Mouse (Mus musculus) heart, postnatal 14 days (tissue): ENCODE results near the gene Slc9a1. TPM values are rescaled to one million over a fixed set of nuclear protein-coding genes. Genes with fewer than 3 reads are reported as not detected.
A peak's percentile ranks its signal among the peaks of the same experiment; 100 is the strongest.

ENCODE experiments used
- DNase-seq, 2 experiments: peaks; one replicate each; pipeline ENCODE4 v3.0.0; 2021 to 2022
- intact Hi-C: fragments of 180-260 bp; cut with DNase I; formaldehyde crosslinking; loops from one replicate; pipeline ENCODE4 v1.15.1; 2025
- total RNA-seq, 2 experiments: library from RNA; stranded (reverse); gene quantifications; 2 replicates each; pipeline ENCODE4 v1.2.3; 2021

Slc9a1 gene
- total RNA-seq, 2 experiments from 2014 or later: 21.2 to 22.9 TPM

- DNase-seq: no peak
- intact Hi-C loops: no loop called here
Observed at GRCm38 (mm10) chr4:133397961-133398360, 28.5 kb downstream of the Slc9a1 start.

DNA sequence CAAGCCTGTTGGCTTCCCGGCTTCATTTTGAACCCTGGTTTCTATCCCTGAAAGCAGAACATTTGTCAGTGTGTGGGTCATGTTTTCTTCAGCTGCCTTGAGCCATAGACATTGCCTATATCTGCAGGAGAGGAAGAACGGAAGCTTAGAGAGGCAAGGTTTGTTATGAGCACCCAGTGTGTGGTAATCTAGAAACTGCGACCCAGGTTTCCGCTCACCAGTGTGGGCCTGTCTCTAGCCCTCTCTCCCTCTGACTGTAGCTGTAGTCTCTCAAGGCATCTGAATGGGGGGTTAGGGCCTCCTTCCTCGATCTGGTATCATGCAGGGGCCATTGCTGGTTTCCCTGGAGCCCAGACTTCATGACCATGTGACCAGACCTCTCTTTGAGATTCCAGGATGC, 29.1 kb downstream of the Slc9a1 start:
- no peak for DNase-seq
- intact Hi-C loops: no loop called here

DNA sequence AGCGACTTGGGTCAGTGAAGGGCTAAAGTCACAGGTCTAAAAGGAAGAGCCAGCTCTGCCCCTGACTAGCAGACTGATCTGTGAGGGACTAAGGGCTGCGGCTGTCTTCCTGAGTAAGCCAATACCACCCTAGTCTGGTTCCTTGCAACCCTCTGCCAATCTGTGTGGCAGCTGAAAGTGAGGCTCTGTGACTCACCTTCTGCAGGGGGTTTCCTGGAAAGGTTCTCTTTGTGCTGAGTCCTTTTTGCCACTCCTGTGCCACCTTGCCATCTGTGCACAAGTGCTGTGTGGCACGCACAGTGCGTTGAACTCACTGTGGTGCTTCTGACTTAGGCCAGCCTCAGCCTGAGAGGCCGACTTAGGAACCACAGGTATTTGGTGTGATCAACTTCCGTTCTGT, 30.0 kb downstream of the Slc9a1 start:
- no peak for DNase-seq
- intact Hi-C loops: no loop called here

DNA sequence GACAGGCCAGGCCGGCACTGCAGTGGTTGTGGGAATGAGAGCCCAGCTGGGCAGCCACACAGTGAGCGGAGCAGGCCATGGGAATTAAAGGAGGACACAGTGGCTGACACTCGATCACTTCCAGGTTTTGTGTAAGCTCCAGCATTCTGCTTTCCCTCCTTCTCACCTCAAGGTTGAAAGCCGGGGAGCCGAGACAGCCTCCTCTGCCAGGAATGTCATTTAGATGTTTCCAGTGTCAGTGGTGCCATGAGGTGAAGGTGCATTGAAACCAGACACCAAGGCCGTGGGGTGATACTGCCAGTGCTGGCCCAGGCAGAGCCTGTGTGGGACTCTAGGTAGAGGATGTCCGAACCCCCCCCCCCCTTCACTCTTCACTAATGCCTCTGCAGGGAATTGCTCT, 30.6 kb downstream of the Slc9a1 start:
- intact Hi-C loops: no loop called here
- no peak for DNase-seq

DNA sequence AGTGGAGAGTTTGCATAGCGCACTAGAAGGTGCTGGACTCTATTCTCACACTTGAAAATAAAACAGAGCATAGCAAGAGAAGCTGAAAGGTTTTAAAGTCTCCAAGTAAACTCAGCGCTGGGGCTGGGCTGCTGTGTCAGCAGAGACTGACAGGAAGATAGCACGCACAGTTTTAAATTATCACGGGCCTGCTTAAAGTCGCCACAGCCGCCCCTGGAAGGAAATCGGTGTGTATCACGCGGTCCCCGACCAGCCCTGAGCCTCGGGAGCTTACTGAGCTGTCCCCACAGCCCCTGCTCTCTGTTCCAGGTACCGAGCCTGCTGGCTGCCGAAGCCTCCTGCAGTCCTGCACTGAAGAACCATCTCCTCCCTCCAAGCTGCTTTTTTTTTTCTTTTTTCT, 32.5 kb downstream of the Slc9a1 start:
- no peak for DNase-seq
- intact Hi-C loops: no loop called here

DNA sequence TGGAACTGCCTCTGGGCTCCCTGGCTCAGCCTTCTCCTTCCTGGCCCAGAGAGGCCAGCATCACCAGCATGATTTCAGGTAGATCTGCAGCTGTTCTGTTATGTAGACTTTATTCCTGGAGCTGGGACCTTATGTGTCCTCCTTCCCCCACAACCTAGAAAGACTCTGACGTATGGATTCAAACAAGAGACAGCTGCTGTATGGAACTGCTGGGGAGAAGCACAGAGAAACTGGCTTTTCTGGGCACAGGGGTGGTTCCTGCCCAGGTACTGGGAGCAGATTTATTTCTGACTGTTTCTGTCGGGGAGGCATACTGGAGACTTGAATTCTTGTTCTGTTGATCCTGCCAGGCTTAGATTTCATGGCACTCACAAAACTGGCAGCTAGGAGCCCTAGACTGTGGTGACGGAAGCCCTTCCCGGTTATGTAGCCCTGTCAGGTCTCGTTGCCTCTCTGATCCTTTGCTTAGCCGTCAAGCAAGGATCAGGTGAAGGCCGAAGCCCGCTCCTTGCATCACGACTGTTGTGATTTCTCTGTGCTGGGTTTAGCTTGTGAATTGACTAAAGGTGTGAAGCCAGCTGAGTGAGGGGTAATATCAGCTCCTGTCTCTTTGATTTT, 34.2 kb downstream of the Slc9a1 start:
- intact Hi-C loops: no loop called here
- DNase-seq: no peak

DNA sequence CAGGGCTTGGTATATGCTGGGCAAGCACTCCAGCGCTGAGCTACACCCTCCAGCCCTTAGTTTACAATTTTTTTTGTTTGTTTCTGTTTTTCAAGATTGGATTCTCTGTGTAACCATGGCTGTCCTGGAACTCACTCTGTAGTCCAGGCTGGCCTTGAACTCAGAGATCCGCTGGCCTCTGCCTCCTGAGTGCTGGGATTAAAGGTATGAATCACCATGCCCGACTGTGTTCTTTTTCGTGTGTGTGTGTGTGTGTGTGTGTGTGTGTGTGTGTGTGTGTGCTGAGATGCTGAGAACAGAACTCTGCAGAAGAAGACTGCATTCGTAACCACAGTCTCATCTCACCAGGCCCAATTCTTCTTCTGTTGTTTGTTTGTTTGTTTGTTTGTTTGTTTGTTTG, 34.8 kb downstream of the Slc9a1 start:
- DNase-seq: no peak
- intact Hi-C loops: no loop called here

DNA sequence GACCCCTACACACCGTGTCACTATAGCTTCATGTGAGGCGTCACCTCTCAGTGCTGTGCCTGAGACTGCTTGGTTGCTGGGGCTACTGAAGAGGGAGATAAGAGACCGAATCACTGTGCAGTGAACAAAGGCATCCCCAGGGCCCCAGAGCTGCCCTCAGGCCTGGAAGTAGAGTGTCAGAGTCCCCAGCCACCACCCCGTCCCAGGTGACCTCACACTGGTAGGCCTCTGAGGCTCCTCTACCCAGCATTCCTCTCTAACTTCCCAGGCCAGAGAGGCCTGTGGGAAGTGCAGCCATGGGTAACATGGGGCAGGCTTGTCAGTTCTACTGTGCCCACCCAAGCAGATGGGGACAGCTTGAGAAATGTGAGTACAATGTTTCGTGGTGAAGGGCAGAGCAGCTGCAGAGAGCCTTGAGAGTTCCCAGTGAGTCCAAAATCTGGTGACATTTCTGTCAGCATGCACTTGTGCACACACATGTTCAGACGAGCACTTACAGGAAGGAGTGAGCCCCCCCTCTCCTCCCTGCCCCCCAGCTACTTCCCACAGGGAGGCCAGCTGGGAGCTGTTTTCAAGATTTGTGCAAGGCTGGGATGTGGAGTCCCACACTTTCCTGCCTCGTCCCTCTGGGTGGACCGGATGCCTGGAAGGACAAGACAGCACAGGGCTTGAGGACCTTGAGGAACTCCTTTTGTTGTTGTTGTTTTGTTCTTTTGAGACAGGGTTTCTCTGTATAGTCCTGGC, 37.0 kb downstream of the Slc9a1 start:
- no peak for DNase-seq
- intact Hi-C loops: no loop called here

- intact Hi-C loops: no loop called here
- peak in 1 of 2 experiments; percentile 52 for DNase-seq
Observed at GRCm38 (mm10) chr4:133407114-133407787, 37.7 kb downstream of the Slc9a1 start.

- intact Hi-C loops: no loop called here
- DNase-seq: no peak
Observed at GRCm38 (mm10) chr4:133408006-133408405, 38.5 kb downstream of the Slc9a1 start.

- DNase-seq: no peak
- intact Hi-C loops: no loop called here
Observed at GRCm38 (mm10) chr4:133410994-133411393, 41.5 kb downstream of the Slc9a1 start.

DNA sequence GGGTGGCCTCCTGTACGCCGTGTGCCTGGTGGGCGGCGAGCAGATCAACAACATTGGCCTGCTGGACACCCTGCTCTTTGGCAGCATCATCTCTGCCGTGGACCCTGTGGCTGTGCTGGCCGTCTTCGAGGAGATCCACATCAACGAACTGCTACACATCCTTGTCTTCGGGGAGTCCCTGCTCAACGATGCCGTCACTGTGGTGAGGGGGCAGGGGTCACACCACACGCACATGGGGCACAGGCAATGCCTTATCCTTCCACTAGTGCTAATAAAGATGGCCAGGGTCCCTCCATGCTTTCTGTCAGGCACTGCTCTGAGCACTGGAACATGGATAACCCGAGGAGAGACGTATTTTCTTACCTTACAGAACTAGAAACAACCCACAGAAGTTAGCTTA, 42.6 kb downstream of the Slc9a1 start:
- intact Hi-C loops: no loop called here
- DNase-seq: no peak

DNA sequence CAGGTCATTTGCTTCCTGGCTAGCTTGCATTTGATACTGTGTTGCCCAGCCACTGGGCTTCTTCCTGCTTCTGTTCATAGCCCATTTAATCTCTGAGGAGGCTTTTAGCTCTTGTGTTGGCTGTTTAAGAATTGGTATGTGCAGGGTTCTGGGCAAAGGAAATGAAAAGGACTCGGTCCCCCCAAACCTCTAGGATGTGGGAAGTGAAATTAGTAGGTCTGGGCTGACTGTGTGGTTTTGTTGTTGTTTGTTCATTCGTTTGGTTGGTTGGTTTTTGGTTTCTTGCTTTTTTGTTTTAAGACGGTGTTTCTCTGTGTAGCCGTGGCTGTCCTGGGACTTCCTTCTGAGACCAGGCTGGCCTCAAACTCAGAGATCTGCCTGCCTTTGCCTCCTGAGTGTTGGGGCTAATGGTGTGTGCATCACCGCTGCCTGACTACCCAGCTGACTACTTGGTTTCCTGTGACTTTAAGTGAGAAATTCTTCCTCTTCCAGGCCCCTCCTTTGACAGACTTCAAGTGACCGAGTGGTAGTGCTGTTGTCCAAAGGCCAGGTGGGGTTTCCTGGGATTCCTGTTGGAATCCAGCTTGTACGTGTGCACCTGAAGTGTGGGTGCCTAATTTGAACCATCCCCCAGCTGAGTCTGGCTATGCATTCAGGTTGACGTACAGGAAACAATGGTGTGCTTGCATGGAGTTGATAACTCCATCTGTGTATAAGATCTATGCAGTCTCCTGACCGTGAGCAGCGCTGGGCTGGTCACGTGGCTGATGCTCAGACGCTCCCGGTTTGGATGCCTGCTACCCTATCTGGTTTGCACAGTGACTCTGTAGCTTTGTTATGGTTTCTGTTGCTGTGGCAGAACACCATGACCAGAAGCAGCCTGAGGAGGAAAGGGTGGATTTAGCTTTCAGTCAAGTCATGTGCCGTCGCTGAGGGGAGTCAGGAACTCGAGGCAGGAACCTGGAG, 43.4 kb downstream of the Slc9a1 start:
- intact Hi-C loops: no loop called here
- DNase-seq: no peak

GRCm38 (mm10) chr4:133413617-133414016, 44.1 kb downstream of the Slc9a1 start:
- intact Hi-C loops: no loop called here
- DNase-seq: no peak

GRCm38 (mm10) chr4:133414920-133415319, 45.4 kb downstream of the Slc9a1 start:
- intact Hi-C loops: no loop called here
- DNase-seq: no peak

GRCm38 (mm10) chr4:133419312-133420004, 50.0 kb downstream of the Slc9a1 start:
- DNase-seq: peak; percentile 71 to 87

DNA sequence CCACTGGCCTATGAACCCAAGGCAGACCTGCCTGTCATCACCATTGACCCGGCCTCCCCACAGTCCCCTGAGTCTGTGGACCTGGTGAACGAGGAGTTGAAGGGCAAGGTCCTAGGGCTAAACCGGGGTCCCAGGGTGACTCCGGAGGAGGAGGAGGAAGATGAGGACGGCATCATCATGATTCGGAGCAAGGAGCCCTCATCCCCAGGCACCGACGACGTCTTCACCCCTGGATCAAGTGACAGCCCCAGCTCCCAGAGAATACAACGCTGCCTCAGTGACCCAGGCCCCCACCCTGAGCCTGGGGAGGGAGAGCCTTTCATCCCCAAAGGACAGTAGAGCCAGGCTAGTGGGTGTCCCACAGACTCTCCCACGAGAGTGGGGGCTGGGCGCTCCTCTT, 52.5 kb downstream of the Slc9a1 start:
- intact Hi-C loops: loop anchor here (2.0 kb wide), 1 partner anchor 91 kb away; no protein-coding TSS in a partner anchor
- no peak for DNase-seq

More at GRCm38 (mm10) chr4:133419312-133420004, 50.0 kb downstream of the Slc9a1 start:
- intact Hi-C loops: loop anchor here (1.0 to 2.0 kb wide), 2 partner anchors 51 to 109 kb away; no protein-coding TSS in a partner anchor

- DNase-seq: no peak
- intact Hi-C loops: loop anchor here (2.0 kb wide), 1 partner anchor 90 kb away; no protein-coding TSS in a partner anchor
Observed at GRCm38 (mm10) chr4:133422601-133423000, 53.1 kb downstream of the Slc9a1 start.

DNA sequence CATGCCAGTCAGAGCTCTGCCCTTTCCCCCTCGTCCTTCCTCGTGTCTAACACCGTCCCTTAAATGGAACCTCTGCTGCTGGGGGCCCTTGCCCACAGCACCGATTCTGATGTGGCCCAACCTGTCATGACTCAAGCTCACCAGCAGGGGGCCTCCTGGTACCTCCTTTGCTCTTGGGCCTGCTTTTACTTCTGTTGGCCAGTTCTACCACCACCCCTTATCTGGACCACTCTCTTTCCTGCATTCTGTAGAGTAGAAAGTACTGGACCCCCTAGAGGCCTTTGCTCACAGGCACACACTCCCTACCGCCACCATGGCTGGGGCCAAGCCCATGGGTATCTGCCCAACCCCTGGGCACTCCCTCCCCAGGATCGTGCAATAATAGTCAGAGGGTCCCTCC, 53.6 kb downstream of the Slc9a1 start:
- intact Hi-C loops: loop anchor here (2.0 kb wide), 1 partner anchor 90 kb away; no protein-coding TSS in a partner anchor
- peak; percentile 63 to 74 for DNase-seq

DNA sequence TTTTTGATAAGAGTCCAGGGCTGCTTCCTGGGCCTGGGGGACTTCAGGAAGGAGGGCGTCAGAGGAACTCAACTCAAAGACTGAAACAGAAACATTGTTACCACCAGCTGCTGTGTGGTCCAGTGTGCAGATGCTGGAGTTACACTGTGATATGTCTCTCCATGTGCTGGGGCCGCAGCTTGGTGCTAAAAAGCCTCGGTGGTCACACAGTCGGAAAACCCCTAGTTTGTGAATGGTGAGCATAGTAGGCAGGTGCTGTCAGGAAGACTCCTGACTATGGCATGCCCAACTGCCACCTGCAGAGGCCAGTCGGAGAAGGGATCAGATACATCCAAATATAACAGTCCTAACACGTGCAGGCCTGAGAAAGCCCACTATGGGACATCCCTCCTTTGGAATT, 54.2 kb downstream of the Slc9a1 start:
- intact Hi-C loops: loop anchor here (1.0 to 2.0 kb wide), 3 partner anchors 28 to 89 kb away; no protein-coding TSS in a partner anchor
- no peak for DNase-seq
